Mouse (Mus musculus) heart, adult 11 months (tissue): Measurements from ENCODE around the gene Gm20388.

Source experiments
- DNase-seq: peaks from one replicate; pipeline ENCODE4 v3.0.0; 2022

Gm20388 gene

GRCm38 (mm10) chr8:120428492-120428891 lies 517.9 kb downstream of the Gm20388 start:
- DNase-seq, result no peak

- no peak for DNase-seq
These were observed 518.5 kb downstream of the Gm20388 start for GRCm38 (mm10) chr8:120429116-120429515.

GRCm38 (mm10) chr8:120431042-120431441 lies 520.4 kb downstream of the Gm20388 start:
- DNase-seq, result no peak

- no peak for DNase-seq
These were observed 521.8 kb downstream of the Gm20388 start for GRCm38 (mm10) chr8:120432438-120432837.

- DNase-seq, result no peak
These were observed 522.5 kb downstream of the Gm20388 start for GRCm38 (mm10) chr8:120433143-120433542.

- DNase-seq, result no peak
These were observed 523.1 kb downstream of the Gm20388 start for GRCm38 (mm10) chr8:120433734-120434133.

- no peak for DNase-seq
These were observed 525.1 kb downstream of the Gm20388 start for GRCm38 (mm10) chr8:120435781-120436180.

GRCm38 (mm10) chr8:120436491-120437030 lies 525.9 kb downstream of the Gm20388 start:
- DNase-seq, result no peak

GRCm38 (mm10) chr8:120437207-120437606 lies 526.6 kb downstream of the Gm20388 start:
- DNase-seq, result no peak

GRCm38 (mm10) chr8:120437666-120438395 lies 527.2 kb downstream of the Gm20388 start:
- DNase-seq, result peak; percentile 92

GRCm38 (mm10) chr8:120439309-120439708 lies 528.7 kb downstream of the Gm20388 start:
- DNase-seq, result no peak

- no peak for DNase-seq
These were observed 530.1 kb downstream of the Gm20388 start for GRCm38 (mm10) chr8:120440739-120441138.

GRCm38 (mm10) chr8:120441637-120442036 lies 531.0 kb downstream of the Gm20388 start:
- no peak for DNase-seq

- no peak for DNase-seq
These were observed 531.8 kb downstream of the Gm20388 start for GRCm38 (mm10) chr8:120442306-120443003.

- DNase-seq, result no peak
These were observed 534.6 kb downstream of the Gm20388 start for GRCm38 (mm10) chr8:120445249-120445648.

GRCm38 (mm10) chr8:120448131-120448530 lies 537.5 kb downstream of the Gm20388 start:
- DNase-seq, result no peak

- no peak for DNase-seq
These were observed 538.5 kb downstream of the Gm20388 start for GRCm38 (mm10) chr8:120449139-120449538.

- no peak for DNase-seq
These were observed 539.0 kb downstream of the Gm20388 start for GRCm38 (mm10) chr8:120449608-120450031.

- DNase-seq, result no peak
These were observed 541.5 kb downstream of the Gm20388 start for GRCm38 (mm10) chr8:120452111-120452510.

GRCm38 (mm10) chr8:120454404-120454803 lies 543.8 kb downstream of the Gm20388 start:
- no peak for DNase-seq

GRCm38 (mm10) chr8:120460375-120460774 lies 549.7 kb downstream of the Gm20388 start:
- no peak for DNase-seq

GRCm38 (mm10) chr8:120462119-120462551 lies 551.5 kb downstream of the Gm20388 start:
- DNase-seq, result peak; percentile 95

- DNase-seq, result no peak
These were observed 552.0 kb downstream of the Gm20388 start for GRCm38 (mm10) chr8:120462611-120463010.
